Mouse (Mus musculus) forebrain, embryonic 15.5 days (tissue): ENCODE measurements around the gene Fsd1l. TPM values are rescaled to one million over a fixed set of nuclear protein-coding genes. Genes with fewer than 3 reads are reported as not detected.
A peak's percentile ranks its signal among the peaks of the same experiment; 100 is the strongest.
"Not testable (repeated sequence)": the region's sequence is repeated elsewhere in the genome, so short reads cannot be mapped to it uniquely, and the experiment has no call there.

Experiments used
- ATAC-seq: fragments of 200-750 bp; cut with Nextera tagmentation; replicated peaks from 2 replicates; pipeline ENCODE4 v1.8.0; 2017; ENCODE audit warnings: mild to moderate bottlenecking, moderate TSS enrichment, moderate library complexity
- H3K27ac ChIP-seq: fragments of 300-500 bp; sonication (generic); replicated peaks from 2 replicates; pipeline ENCODE4 v1.5.1; 2015; ENCODE audit warnings: mild to moderate bottlenecking, inconsistent platforms
- H3K27me3 ChIP-seq: fragments of 300-500 bp; sonication (generic); 2 replicates; pipeline ENCODE4 v1.6.1; 2015; ENCODE audit warnings: inconsistent platforms
- H3K36me3 ChIP-seq: fragments of 300-500 bp; sonication (generic); 2 replicates; pipeline ENCODE4 v1.6.1; 2015; ENCODE audit warnings: mild to moderate bottlenecking, inconsistent platforms
- H3K4me1 ChIP-seq: fragments of 300-500 bp; sonication (generic); 2 replicates; pipeline ENCODE4 v1.6.1; 2015; ENCODE audit warnings: inconsistent platforms
- H3K4me2 ChIP-seq: fragments of 300-500 bp; sonication (generic); replicated peaks from 2 replicates; pipeline ENCODE4 v1.6.1; 2015; ENCODE audit warnings: mild to moderate bottlenecking, inconsistent platforms
- H3K4me3 ChIP-seq: fragments of 300-500 bp; sonication (generic); 2 replicates; pipeline ENCODE4 v1.5.1; 2015; ENCODE audit warnings: mild to moderate bottlenecking, inconsistent platforms
- H3K9ac ChIP-seq: fragments of 300-500 bp; sonication (generic); replicated peaks from 2 replicates; pipeline ENCODE4 v1.6.1; 2015; ENCODE audit warnings: mild to moderate bottlenecking, inconsistent platforms
- H3K9me3 ChIP-seq: fragments of 300-500 bp; sonication (generic); 2 replicates; pipeline ENCODE4 v1.6.1; 2016; ENCODE audit warnings: inconsistent platforms
- WGBS: fragments of 180-500 bp; shearing (Covaris S2); methylation state at CpG from one replicate; pipeline ENCODE4 v1.1.7; 2015; ENCODE audit warnings: mixed read lengths; 5-methylcytosine and 5-hydroxymethylcytosine counted together
- polyA plus RNA-seq: library from polyadenylated mRNA; unstranded; fragments of >200 nt; fragmentation: Nextera tagmentation; extraction: Ambion mirVana; gene quantifications from 2 replicates; pipeline ENCODE4 v1.2.1, GENCODE M21; 2015

Fsd1l gene
- polyA plus RNA-seq, 1 experiment from 2014 or later, result 47.6 TPM

DNA sequence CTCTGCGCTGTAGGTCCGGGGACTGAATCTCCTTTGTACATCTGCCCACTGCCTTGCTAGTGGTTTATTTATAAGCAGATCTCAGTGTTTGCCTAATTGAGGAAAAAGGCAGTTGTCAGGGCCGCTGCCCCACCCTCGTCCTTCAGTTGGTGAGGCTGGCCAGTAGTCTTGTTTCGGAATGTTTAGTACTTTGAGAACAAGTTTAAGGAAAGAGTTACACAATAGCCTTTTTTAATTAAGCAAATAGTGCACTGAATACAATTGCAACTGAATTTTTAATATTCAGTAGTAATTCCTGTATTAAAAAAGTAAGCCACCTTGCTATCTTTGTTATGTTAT is 709 bp downstream of the Fsd1l start:
- Histone ChIP-seq H3K9me3 (no peaks in the 10 kb centered on the region), H3K4me3 (peak overlapping the region; percentile 93), H3K4me1 (peaks cover 56% of the 10 kb centered on the region), H3K36me3 (no peaks in the 10 kb centered on the region), H3K9ac (peak overlapping the region; percentile 92), H3K27me3 (no peaks in the 10 kb centered on the region), H3K27ac (peak overlapping the region; percentile 93), H3K4me2 (peak overlapping the region; percentile 75)
- 0% methylated on average over 5 of the region's 5 CpGs for WGBS
- no peak for ATAC-seq

DNA sequence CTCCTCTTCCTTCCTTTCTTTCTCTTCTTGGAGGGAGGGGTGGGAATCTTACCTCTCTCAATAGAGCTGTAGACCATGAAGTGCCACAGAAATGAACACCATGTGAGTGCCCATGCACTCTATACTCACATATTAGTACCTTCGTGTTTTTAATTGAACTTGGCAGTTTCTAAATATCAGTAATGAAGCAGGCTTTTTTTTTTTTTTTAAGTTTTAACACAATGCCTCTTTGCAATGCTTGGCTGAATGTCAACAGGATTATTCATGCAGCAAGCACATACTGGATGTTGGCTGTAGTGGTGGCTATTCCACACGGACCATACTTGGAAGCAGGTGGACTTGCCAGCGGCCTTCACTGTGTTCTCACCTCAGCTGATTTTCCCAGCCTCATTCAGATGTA is 4.1 kb downstream of the Fsd1l start:
- 21% methylated on average over 3 of the region's 3 CpGs for WGBS
- Histone ChIP-seq H3K9ac (no peak overlapping the region), H3K27ac (peak overlapping the region; percentile 30; the same call in 1 of the 2 replicates), H3K4me1 (peaks cover 69% of the 10 kb centered on the region), H3K27me3 (no peaks in the 10 kb centered on the region), H3K9me3 (no peaks in the 10 kb centered on the region), H3K4me2 (no peak overlapping the region), H3K4me3 (no peak overlapping the region), H3K36me3 (no peaks in the 10 kb centered on the region)
- no peak for ATAC-seq

DNA sequence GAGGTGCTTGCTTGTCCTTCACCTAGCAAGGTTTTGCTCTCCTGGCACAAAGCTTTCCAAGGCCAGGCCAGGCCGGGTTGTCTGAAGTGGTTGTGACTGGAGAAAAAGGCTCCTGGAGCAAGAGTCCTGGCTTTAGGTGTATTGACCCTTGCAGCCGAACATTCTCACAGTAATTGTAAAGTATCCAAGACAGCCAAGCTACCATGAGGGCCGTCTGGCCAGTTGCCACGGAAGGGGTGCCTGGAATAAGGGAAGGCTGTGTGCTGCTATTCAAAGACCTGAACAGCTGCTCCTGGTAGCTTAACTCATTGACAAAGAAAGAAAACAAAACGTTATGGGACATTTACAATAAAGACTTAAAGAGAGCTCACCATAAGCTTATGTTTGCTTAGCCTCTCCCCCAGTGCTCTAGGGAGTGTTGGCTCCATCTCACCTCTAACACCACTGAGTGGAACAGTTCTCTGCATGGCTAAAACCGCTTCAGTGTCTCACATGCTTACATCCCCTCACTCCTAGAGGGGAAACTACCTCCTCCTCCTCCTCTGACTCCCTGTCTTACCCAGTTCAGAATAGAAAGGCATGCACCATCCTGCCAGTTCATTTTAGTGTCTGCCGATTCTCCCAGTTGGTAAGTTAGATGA is 6.1 kb downstream of the Fsd1l start:
- Histone ChIP-seq H3K4me3 (no peak overlapping the region), H3K9me3 (no peaks in the 10 kb centered on the region), H3K4me2 (no peak overlapping the region), H3K9ac (no peak overlapping the region), H3K27ac (peak overlapping the region; percentile 53), H3K27me3 (no peaks in the 10 kb centered on the region), H3K4me1 (peaks cover 61% of the 10 kb centered on the region), H3K36me3 (peaks cover 12% of the 10 kb centered on the region; the same call in 1 of the 2 replicates)
- 17% methylated on average over 7 of the region's 7 CpGs for WGBS
- peak; percentile 36 for ATAC-seq

DNA sequence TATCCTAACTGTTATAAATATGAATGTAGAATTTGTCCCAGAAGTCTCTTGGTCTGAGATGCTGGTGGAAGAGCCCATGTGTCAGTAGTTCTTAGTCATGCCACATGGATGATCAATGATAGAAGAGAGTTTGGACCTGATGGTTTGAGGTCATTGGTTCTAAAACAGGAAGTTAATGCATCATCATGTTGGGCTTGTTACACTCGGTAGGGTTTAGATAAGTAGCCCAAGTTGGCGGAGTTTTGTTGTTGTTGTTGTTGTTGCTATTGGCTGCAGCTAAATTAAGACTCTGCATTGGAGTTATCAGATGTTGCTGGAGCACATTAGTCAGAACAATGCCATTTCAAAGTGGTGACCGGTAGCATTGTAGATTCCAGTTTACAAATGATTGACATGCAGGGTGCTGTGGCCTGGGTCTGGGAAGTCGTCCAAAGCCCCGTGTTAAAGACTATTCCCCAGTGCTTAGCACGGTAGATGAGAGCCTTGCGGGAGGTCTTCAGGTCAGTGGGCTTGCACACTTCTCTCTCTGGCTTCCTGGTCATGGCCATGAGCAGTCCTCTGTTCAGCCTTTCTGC is 7.4 kb downstream of the Fsd1l start:
- Histone ChIP-seq H3K4me2 (no peak overlapping the region), H3K9ac (no peak overlapping the region), H3K27ac (no peak overlapping the region), H3K27me3 (no peaks in the 10 kb centered on the region), H3K36me3 (peaks cover 12% of the 10 kb centered on the region; the same call in 1 of the 2 replicates), H3K4me3 (no peak overlapping the region), H3K9me3 (no peaks in the 10 kb centered on the region), H3K4me1 (peaks cover 48% of the 10 kb centered on the region)
- WGBS, result 56% methylated on average over 7 of the region's 7 CpGs
- ATAC-seq, result no peak

DNA sequence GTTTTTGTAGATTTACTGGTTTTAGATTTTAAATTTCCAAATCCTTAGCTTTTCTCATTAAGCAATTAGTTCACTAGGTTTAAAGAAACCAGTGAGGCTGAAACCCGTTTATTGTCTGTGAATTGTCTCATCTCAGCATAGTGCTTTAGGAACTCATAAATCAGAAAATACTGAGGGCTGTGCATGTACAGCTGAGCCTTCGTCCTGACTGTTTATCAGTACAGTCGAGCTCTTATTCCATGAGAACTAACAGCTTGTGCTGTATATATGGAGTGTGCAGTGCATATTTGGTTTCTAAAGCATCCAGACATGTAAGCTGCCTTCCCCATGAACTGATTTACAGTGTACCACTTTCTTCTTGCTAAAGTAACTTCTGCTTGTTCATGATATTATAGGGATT is 26.8 kb downstream of the Fsd1l start:
- H3K27ac ChIP-seq, result no peak overlapping the region
- H3K36me3 ChIP-seq, result peaks cover 40% of the 10 kb centered on the region
- H3K4me2 ChIP-seq, result no peak overlapping the region
- no peak overlapping the region for H3K4me3 ChIP-seq
- 60% methylated on average over 3 of the region's 3 CpGs for WGBS
- H3K4me1 ChIP-seq, result no peaks in the 10 kb centered on the region
- no peaks in the 10 kb centered on the region for H3K9me3 ChIP-seq
- no peak for ATAC-seq
- H3K27me3 ChIP-seq, result no peaks in the 10 kb centered on the region
- no peak overlapping the region for H3K9ac ChIP-seq

DNA sequence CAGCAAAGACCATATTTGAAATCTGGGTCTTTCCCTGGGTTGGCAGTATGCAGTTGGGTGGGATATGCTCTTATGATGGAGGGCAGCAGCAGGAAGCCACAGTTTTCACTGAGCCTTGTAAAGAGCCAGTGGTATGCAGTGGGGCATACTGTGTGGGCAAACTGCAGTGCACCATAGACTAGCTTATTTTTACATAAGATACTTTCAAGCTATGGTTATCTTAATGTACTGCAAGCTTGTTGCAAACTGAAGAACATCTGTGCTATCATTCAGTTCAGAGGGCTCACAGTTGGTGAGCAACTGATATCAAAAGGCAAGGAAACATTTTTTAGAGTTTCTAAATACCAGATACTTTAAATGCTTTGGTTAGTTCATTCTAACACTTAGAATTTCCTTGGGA is 29.4 kb downstream of the Fsd1l start:
- no peak overlapping the region for H3K27ac ChIP-seq
- no peaks in the 10 kb centered on the region for H3K27me3 ChIP-seq
- H3K4me1 ChIP-seq, result no peaks in the 10 kb centered on the region
- H3K9ac ChIP-seq, result no peak overlapping the region
- H3K9me3 ChIP-seq, result no peaks in the 10 kb centered on the region
- no peak for ATAC-seq
- peaks cover 41% of the 10 kb centered on the region for H3K36me3 ChIP-seq
- H3K4me2 ChIP-seq, result no peak overlapping the region
- H3K4me3 ChIP-seq, result no peak overlapping the region

DNA sequence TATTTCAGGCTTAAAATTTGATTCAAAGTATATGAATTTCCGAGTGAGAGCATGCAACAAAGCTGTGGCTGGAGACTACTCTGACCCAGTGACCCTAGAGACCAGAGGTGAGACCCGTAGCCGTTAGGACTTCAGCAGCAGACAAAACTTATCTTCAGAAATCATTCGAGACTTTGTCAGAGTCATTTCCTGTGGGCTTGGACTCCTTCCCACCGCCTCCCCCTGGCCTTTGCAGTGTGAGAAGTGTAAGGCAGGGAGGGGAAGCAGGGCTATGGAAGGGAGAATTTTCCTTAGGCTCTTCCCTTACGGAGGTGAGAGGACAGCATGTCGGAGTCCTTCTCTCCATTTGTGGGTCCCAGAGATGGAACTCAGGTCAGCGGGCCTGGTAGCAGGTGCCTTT is 50.8 kb downstream of the Fsd1l start:
- no peak overlapping the region for H3K4me2 ChIP-seq
- no peak overlapping the region for H3K27ac ChIP-seq
- no peak overlapping the region for H3K4me3 ChIP-seq
- ATAC-seq, result no peak
- peaks cover 42% of the 10 kb centered on the region for H3K36me3 ChIP-seq
- H3K27me3 ChIP-seq, result no peaks in the 10 kb centered on the region
- no peaks in the 10 kb centered on the region for H3K9me3 ChIP-seq
- no peaks in the 10 kb centered on the region for H3K4me1 ChIP-seq
- no peak overlapping the region for H3K9ac ChIP-seq
- 91% methylated on average over 8 of the region's 8 CpGs for WGBS

DNA sequence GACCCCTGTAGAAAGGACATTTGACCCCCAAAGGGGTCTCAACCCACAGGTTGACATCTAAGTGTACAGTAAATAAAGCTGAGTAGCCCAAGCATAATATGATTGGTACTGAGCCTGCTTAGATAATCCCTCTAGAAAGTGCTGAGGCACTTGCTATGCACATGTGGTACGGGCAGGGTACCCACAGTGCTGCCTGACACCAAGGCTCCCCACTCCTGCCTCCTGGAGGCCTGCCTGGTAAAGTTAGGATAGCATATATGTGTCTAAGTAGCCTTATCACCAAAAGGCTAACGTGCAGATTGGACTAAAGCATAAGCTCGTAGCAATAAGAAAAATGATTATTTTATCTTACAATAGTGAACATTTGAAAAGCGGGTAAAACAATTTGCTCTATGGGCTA is 57.7 kb downstream of the Fsd1l start:
- Histone ChIP-seq H3K9ac (no peak overlapping the region), H3K9me3 (no peaks in the 10 kb centered on the region), H3K27ac (no peak overlapping the region), H3K27me3 (no peaks in the 10 kb centered on the region), H3K4me2 (no peak overlapping the region), H3K36me3 (peaks cover 14% of the 10 kb centered on the region), H3K4me1 (no peaks in the 10 kb centered on the region), H3K4me3 (no peak overlapping the region)
- WGBS, result 90% methylated on average over 4 of the region's 4 CpGs
- no peak for ATAC-seq

DNA sequence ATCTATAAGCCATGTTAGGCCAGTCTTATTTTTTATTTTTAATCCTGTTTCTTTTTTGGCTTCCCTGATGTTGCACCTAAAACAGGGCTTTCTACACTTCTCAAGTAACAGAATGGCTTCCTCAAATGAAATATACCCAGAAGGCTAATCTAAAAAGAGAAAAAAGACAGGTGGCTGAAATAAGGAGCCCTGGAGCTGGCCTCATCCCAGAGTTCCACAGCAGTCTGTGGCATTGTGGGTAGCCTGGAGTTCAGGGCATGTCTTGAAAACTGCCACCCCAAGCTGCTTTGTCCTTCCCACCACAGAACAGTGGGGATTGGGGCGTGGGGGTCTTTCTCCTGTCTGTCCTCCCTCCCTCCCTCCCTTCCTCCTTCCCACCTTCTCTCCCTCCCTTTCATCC is 60.1 kb downstream of the Fsd1l start:
- H3K27ac ChIP-seq, result peak overlapping the region; percentile 48
- 71% methylated on average over 1 of the region's 1 CpGs for WGBS
- peaks cover 21% of the 10 kb centered on the region for H3K36me3 ChIP-seq

DNA sequence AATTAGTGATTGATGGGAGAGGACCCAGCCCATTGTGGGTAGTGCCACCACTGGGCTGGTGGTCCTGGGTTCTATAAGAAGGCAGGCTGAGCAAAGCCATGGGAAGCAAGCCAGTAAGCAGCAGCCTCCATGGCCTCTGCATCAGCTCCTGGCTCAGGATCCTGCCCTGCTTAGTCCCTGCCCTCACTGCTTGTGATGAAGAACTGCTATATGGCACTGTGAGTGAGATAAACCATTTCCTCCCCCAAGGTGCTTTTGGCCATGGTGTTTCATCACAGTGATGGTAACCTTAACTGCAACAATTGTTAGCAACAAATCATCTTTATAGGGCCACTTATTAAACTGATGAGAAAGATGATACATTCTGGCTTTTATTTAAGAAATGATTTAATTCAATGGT is 77.9 kb downstream of the Fsd1l start:
- H3K27me3 ChIP-seq, H3K36me3 ChIP-seq, ATAC-seq, H3K4me1 ChIP-seq, H3K9me3 ChIP-seq, H3K4me2 ChIP-seq, H3K9ac ChIP-seq, H3K27ac ChIP-seq, H3K4me3 ChIP-seq: not testable (repeated sequence)

More for the DNA sequence above, 60.1 kb downstream of the Fsd1l start:
- Histone ChIP-seq H3K9ac (no peak overlapping the region), H3K4me2 (no peak overlapping the region), H3K4me3 (no peak overlapping the region), H3K27me3 (no peaks in the 10 kb centered on the region), H3K9me3 (no peaks in the 10 kb centered on the region), H3K4me1 (no peaks in the 10 kb centered on the region)
- no peak for ATAC-seq

DNA sequence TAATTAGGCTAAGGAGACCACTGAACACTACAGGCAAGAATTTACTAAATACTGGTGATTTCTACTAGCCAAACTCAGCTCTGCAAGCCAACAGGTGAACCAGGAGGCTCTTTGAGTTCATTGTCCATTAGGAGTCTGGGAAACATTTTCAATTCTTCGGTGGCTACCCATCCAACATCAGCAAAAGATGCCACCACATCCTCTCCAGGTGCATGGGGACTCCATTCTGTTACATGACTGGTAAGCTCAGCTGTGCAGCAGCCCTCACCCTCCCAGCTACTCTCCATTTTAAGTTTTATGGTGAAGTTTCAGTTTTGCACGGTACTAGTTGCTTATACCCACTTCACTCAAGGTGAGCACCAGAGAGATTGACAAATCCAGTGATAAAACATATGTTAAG is 78.8 kb downstream of the Fsd1l start:
- Histone ChIP-seq H3K36me3 (peaks cover 2% of the 10 kb centered on the region; the same call in 1 of the 2 replicates), H3K27ac (no peak overlapping the region), H3K27me3 (no peaks in the 10 kb centered on the region), H3K4me2 (no peak overlapping the region), H3K4me1 (peaks cover 4% of the 10 kb centered on the region), H3K4me3 (no peak overlapping the region), H3K9ac (no peak overlapping the region), H3K9me3 (no peaks in the 10 kb centered on the region)
- no peak for ATAC-seq
- 95% methylated on average over 2 of the region's 2 CpGs for WGBS

DNA sequence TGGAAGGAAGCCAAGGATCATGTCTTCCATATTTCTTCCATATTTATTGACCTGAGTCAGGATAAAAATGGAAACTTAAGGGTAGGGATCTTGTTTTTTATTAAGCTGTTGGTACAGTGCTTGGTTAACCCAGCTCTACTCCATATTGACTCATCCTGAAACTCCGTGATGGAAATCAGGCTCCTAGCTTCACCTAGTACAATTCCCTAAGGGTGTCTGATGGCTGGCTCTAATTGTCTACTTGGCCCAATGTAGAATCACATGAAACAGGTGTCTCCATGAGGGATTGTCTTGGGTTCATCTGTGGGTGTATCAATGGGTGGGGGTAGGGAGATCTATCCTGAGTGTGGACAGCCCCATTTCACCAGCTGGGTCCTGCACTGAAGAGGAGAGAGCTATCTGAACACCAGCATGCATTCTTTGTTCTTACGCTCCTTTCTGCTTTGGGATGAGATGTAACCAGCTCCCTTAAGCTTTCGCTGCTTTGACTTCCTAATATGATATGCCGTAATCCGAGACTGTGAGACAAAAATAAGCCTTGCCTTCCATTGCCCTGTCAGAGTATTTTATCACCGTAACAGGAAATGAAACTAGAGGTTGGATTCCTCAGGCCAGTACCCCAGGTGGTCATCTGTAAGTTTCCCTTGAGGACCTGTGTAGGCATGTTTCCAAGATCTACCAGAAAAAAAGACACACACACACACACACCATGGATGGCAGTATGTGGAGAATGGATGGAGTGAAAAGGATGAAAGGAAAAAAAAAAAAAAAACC is 79.5 kb downstream of the Fsd1l start:
- no peaks in the 10 kb centered on the region for H3K27me3 ChIP-seq
- H3K4me3 ChIP-seq, result no peak overlapping the region
- H3K4me2 ChIP-seq, result no peak overlapping the region
- H3K4me1 ChIP-seq, result peaks cover 10% of the 10 kb centered on the region
- H3K27ac ChIP-seq, result no peak overlapping the region
- H3K9me3 ChIP-seq, result no peaks in the 10 kb centered on the region
- no peak overlapping the region for H3K9ac ChIP-seq
- 93% methylated on average over 6 of the region's 6 CpGs for WGBS
- peaks cover 2% of the 10 kb centered on the region; the same call in 1 of the 2 replicates for H3K36me3 ChIP-seq
- no peak for ATAC-seq
